Mouse (Mus musculus) liver (tissue): ENCODE results near the gene Ube4a.

ENCODE experiments used
- DNase-seq: peaks from one replicate; pipeline ENCODE4 v3.0.0-alpha.2; 2020; ENCODE audit warnings: mixed read lengths

Gene Ube4a

GRCm38 (mm10) chr9:44897024-44897423, 68.4 kb downstream of the Ube4a start:
- DNase-seq: no peak

GRCm38 (mm10) chr9:44892664-44893063, 72.7 kb downstream of the Ube4a start:
- no peak for DNase-seq

- no peak for DNase-seq
These were observed 74.2 kb downstream of the Ube4a start for GRCm38 (mm10) chr9:44891210-44891609.

GRCm38 (mm10) chr9:44890122-44890521, 75.3 kb downstream of the Ube4a start:
- no peak for DNase-seq

GRCm38 (mm10) chr9:44888114-44888624, 77.2 kb downstream of the Ube4a start:
- no peak for DNase-seq

GRCm38 (mm10) chr9:44882981-44883569, 82.3 kb downstream of the Ube4a start:
- no peak for DNase-seq

GRCm38 (mm10) chr9:44882436-44882980, 82.9 kb downstream of the Ube4a start:
- peak; percentile 43 for DNase-seq

- peak; percentile 84 for DNase-seq
These were observed 83.4 kb downstream of the Ube4a start for GRCm38 (mm10) chr9:44881941-44882435.

GRCm38 (mm10) chr9:44881221-44881871, 84.1 kb downstream of the Ube4a start, which contains the start of gene Kmt2a:
Kmt2a (minus strand) TSS chr9:44881296.
- peak; percentile 98 for DNase-seq

GRCm38 (mm10) chr9:44880309-44881081, 84.9 kb downstream of the Ube4a start:
- DNase-seq: peak; percentile 44

GRCm38 (mm10) chr9:44879694-44880271, 85.6 kb downstream of the Ube4a start:
- peak; percentile 47 for DNase-seq

GRCm38 (mm10) chr9:44878776-44879500, 86.5 kb downstream of the Ube4a start:
- peak; percentile 10 for DNase-seq

GRCm38 (mm10) chr9:44877686-44878085, 87.7 kb downstream of the Ube4a start:
- no peak for DNase-seq

GRCm38 (mm10) chr9:44875476-44875875, 89.9 kb downstream of the Ube4a start:
- no peak for DNase-seq

GRCm38 (mm10) chr9:44874198-44874597, 91.2 kb downstream of the Ube4a start:
- no peak for DNase-seq

GRCm38 (mm10) chr9:44873665-44874064, 91.7 kb downstream of the Ube4a start:
- DNase-seq: no peak
